Mouse (Mus musculus) CD4-positive helper T cell, adult 2 months (primary cell): Measurements from ENCODE around the gene Pjvk.
"Not testable (repeated sequence)": the region's sequence is repeated elsewhere in the genome, so short reads cannot be mapped to it uniquely, and the experiment has no call there.

Experiments
- DNase-seq: peaks from one replicate; pipeline ENCODE4 v3.0.0-alpha.2; 2012; ENCODE audit warnings: low read depth, missing footprints, low spot score

Pjvk gene

GRCm38 (mm10) chr2:76647883-76648570, at the start of gene Pjvk, which contains the start of gene Prkra:
Pjvk (plus strand) TSS chr2:76648476.
Prkra (minus strand) TSS chr2:76648015.
- peak; percentile 88 for DNase-seq

- DNase-seq, result no peak
These were observed 49.1 kb upstream of the Pjvk start for GRCm38 (mm10) chr2:76599214-76599613.

- no peak for DNase-seq
These were observed 46.0 kb upstream of the Pjvk start for GRCm38 (mm10) chr2:76602256-76602655.

- DNase-seq, result no peak
These were observed 41.6 kb upstream of the Pjvk start for GRCm38 (mm10) chr2:76606704-76607103.

- DNase-seq, result no peak
These were observed 37.8 kb upstream of the Pjvk start for GRCm38 (mm10) chr2:76610326-76611104.

GRCm38 (mm10) chr2:76611996-76612395, 36.3 kb upstream of the Pjvk start:
- DNase-seq, result no peak

GRCm38 (mm10) chr2:76618078-76618477, 30.2 kb upstream of the Pjvk start:
- DNase-seq, result peak; percentile 20

- no peak for DNase-seq
These were observed 28.1 kb upstream of the Pjvk start for GRCm38 (mm10) chr2:76620188-76620587.

GRCm38 (mm10) chr2:76621724-76622123, 26.6 kb upstream of the Pjvk start:
- no peak for DNase-seq

- DNase-seq, result not testable (repeated sequence)
These were observed 26.0 kb upstream of the Pjvk start for GRCm38 (mm10) chr2:76622316-76622715.

- no peak for DNase-seq
These were observed 18.0 kb upstream of the Pjvk start for GRCm38 (mm10) chr2:76630293-76630692.

- no peak for DNase-seq
These were observed 16.7 kb upstream of the Pjvk start for GRCm38 (mm10) chr2:76631600-76631999.

- DNase-seq, result no peak
These were observed 8.6 kb upstream of the Pjvk start for GRCm38 (mm10) chr2:76639637-76640036.

GRCm38 (mm10) chr2:76643801-76644200, 4.5 kb upstream of the Pjvk start:
- no peak for DNase-seq

- DNase-seq, result no peak
These were observed 821 bp upstream of the Pjvk start for GRCm38 (mm10) chr2:76647441-76647869.

GRCm38 (mm10) chr2:76648666-76649141, 428 bp downstream of the Pjvk start:
- DNase-seq, result no peak

GRCm38 (mm10) chr2:76653070-76653469, 4.8 kb downstream of the Pjvk start:
- DNase-seq, result no peak

- no peak for DNase-seq
These were observed 6.4 kb downstream of the Pjvk start for GRCm38 (mm10) chr2:76654646-76655045.

- no peak for DNase-seq
These were observed 7.2 kb downstream of the Pjvk start for GRCm38 (mm10) chr2:76655444-76655843.

- DNase-seq, result no peak
These were observed 7.7 kb downstream of the Pjvk start for GRCm38 (mm10) chr2:76655982-76656381.

- no peak for DNase-seq
These were observed 10.3 kb downstream of the Pjvk start for GRCm38 (mm10) chr2:76658551-76658950.

- DNase-seq, result no peak
These were observed 11.1 kb downstream of the Pjvk start for GRCm38 (mm10) chr2:76659419-76659818.

GRCm38 (mm10) chr2:76665531-76665930, 17.3 kb downstream of the Pjvk start:
- DNase-seq, result no peak
